Comparison of ENCODE assay signal across 25 mouse cellular contexts in the genomic region with DNA sequence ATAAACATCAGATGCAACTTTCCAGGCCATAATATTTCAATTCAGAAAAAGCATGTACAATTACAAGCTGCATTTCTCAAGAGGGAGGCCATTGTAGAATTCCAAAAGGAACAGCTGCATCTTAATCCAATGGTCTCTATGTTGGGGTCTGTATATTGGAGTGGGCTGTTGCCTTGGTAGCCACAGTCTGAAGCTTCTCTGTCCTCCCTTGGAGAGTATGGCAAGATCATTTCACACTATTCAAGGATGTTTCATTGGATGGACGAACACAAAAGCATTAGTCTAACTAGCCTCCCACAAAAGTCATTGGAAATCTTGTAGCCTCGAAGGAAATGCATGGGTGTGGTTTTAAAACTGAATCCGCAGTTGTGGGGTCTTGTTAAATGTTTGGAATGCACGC.
DNase-seq lines count a peak whose midpoint lies in the region; ATAC-seq and TF ChIP-seq lines count a peak whose summit lies in the region.
"Had no signal": no experiment of that assay in that cellular context is flagged by ENCODE, and none has a peak within 500 bp of the region (broad histone marks: within the 10 kb centered on the region; RNA-seq: fewer than 3 reads in every experiment).

No protein-coding gene starts in this region.

- no peaks in the 10 kb centered on the region for H3K27me3 ChIP-seq in limb, embryonic 13.5 days
- no peaks in the 10 kb centered on the region for H3K27me3 ChIP-seq in limb, embryonic 10.5 days (ENCODE audit: low read depth, poor library complexity, severe bottlenecking)
- no peaks in the 10 kb centered on the region for H3K27me3 ChIP-seq in limb, embryonic 14.5 days (ENCODE audit: control insufficient read depth, insufficient read depth, low read length)
- H3K27me3 ChIP-seq: embryonic facial prominence, embryonic 15.5 days; heart, embryonic 13.5 days; hindbrain, embryonic 12.5 days; hindbrain, embryonic 15.5 days had no signal

- ATAC-seq in limb, embryonic 13.5 days (ENCODE audit: low FRiP score, low read depth) = peak; percentile 64; the same call in 1 of the 2 replicates
- peak; percentile 77 for ATAC-seq in limb, embryonic 14.5 days (ENCODE audit: low FRiP score, low read depth)
- ATAC-seq: activated CD4-positive, CD25-positive, alpha-beta regulatory T cell, adult 4 months; forebrain, embryonic 14.5 days; forebrain, postnatal 0 days had no signal

- no peak overlapping the region for H3K4me3 ChIP-seq in limb, embryonic 13.5 days
- no peak overlapping the region for H3K4me3 ChIP-seq in limb, embryonic 10.5 days
- no peak overlapping the region for H3K4me3 ChIP-seq in limb, embryonic 14.5 days (replicated peaks; ENCODE audit: low read length)
- H3K4me3 ChIP-seq: embryonic facial prominence, embryonic 15.5 days; gastrocnemius, adult 2 months; heart, adult 2 months; heart, embryonic 10.5 days; heart, embryonic 13.5 days; hindbrain, embryonic 12.5 days; hindbrain, embryonic 15.5 days had no signal

- 32% methylated on average over 4 of the region's 4 CpGs for WGBS in limb, embryonic 13.5 days
- 70% methylated on average over 4 of the region's 4 CpGs for WGBS in limb, embryonic 10.5 days
- WGBS in limb, embryonic 14.5 days = 28% methylated on average over 4 of the region's 4 CpGs

- peak; percentile 5 for DNase-seq in embryo, embryonic 10 days (ENCODE audit: low spot score)
- no peak for DNase-seq in embryo, embryonic 9.5 days (ENCODE audit: extremely low spot score)
- no peak for DNase-seq in limb, embryonic 10.5 days (ENCODE audit: low spot score)
- peak; percentile 9 for DNase-seq in brain, embryonic 14.5 days (ENCODE audit: low read depth)
- DNase-seq in limb, embryonic 14.5 days (ENCODE audit: low spot score) = peak; percentile 42
- no peak for DNase-seq in ovary, postnatal 14 days (ENCODE audit: low spot score)
- DNase-seq in adrenal gland, adult (ENCODE audit: inconsistent age in 2 of 2, low spot score in 1 of 2) = no peak
- DNase-seq: adrenal gland, postnatal 10 days; adrenal gland, postnatal 36 days; cerebellum, adult 11 months; cerebellum, adult 2 months; cerebellum, adult 9-11 months; cerebellum, postnatal 25 days; forebrain, postnatal 0 days; gastrocnemius, adult 2 months; gastrocnemius, postnatal 25 days; heart, adult 2 months had no signal

- no peaks in the 10 kb centered on the region for H3K9me3 ChIP-seq in limb, embryonic 13.5 days
- no peaks in the 10 kb centered on the region for H3K9me3 ChIP-seq in limb, embryonic 10.5 days (replicated peaks)
- H3K9me3 ChIP-seq in limb, embryonic 14.5 days (ENCODE audit: control insufficient read depth, low read length) = no peaks in the 10 kb centered on the region
- H3K9me3 ChIP-seq: embryonic facial prominence, embryonic 15.5 days; heart, embryonic 10.5 days; heart, embryonic 13.5 days; hindbrain, embryonic 12.5 days; hindbrain, embryonic 15.5 days had no signal

- H3K4me1 ChIP-seq in limb, embryonic 13.5 days = peaks cover 12% of the 10 kb centered on the region
- peaks cover 17% of the 10 kb centered on the region for H3K4me1 ChIP-seq in limb, embryonic 10.5 days
- H3K4me1 ChIP-seq in limb, embryonic 14.5 days (ENCODE audit: control insufficient read depth, insufficient read depth, low read length) = peaks cover 8% of the 10 kb centered on the region; the same call in 1 of the 2 replicates
- H3K4me1 ChIP-seq: embryonic facial prominence, embryonic 15.5 days; heart, embryonic 10.5 days; heart, embryonic 13.5 days; hindbrain, embryonic 12.5 days; hindbrain, embryonic 15.5 days had no signal

- H3K27ac ChIP-seq in limb, embryonic 13.5 days = no peak overlapping the region
- no peak overlapping the region for H3K27ac ChIP-seq in limb, embryonic 10.5 days
- no peak overlapping the region for H3K27ac ChIP-seq in limb, embryonic 14.5 days (replicated peaks; ENCODE audit: low read depth, low read length)
- H3K27ac ChIP-seq: embryonic facial prominence, embryonic 15.5 days; gastrocnemius, adult 2 months; heart, adult 2 months; heart, embryonic 10.5 days; heart, embryonic 13.5 days; hindbrain, embryonic 12.5 days; hindbrain, embryonic 15.5 days had no signal

- no peak overlapping the region for H3K9ac ChIP-seq in limb, embryonic 13.5 days
- no peak overlapping the region for H3K9ac ChIP-seq in limb, embryonic 14.5 days (ENCODE audit: low read depth, low read length, severe bottlenecking)
- H3K9ac ChIP-seq: embryonic facial prominence, embryonic 15.5 days; forebrain, postnatal 0 days; heart, embryonic 13.5 days; hindbrain, embryonic 12.5 days; hindbrain, embryonic 15.5 days had no signal

- H3K4me2 ChIP-seq in limb, embryonic 13.5 days (replicated peaks) = no peak overlapping the region
- H3K4me2 ChIP-seq in limb, embryonic 14.5 days (replicated peaks; ENCODE audit: low read depth, low read length, severe bottlenecking) = no peak overlapping the region
- H3K4me2 ChIP-seq: embryonic facial prominence, embryonic 15.5 days; heart, embryonic 13.5 days; hindbrain, embryonic 12.5 days; hindbrain, embryonic 15.5 days had no signal

- no peak for TF ChIP-seq CTCF in brain, embryonic 14.5 days (IDR thresholded peaks at IDR 0.05; ENCODE audit: borderline replicate concordance, extremely low read depth, insufficient read depth, insufficient read length)

- no peak for TF ChIP-seq POLR2A in brain, embryonic 14.5 days (IDR thresholded peaks at IDR 0.05; ENCODE audit: borderline replicate concordance, extremely low read depth, insufficient read depth, insufficient read length, poor library complexity, severe bottlenecking)
- no peak for TF ChIP-seq POLR2A in limb, embryonic 14.5 days (IDR thresholded peaks at IDR 0.05; ENCODE audit: borderline replicate concordance, extremely low read depth, insufficient read depth, insufficient read length)

- H3K36me3 ChIP-seq in limb, embryonic 13.5 days = no peaks in the 10 kb centered on the region
- no peaks in the 10 kb centered on the region for H3K36me3 ChIP-seq in limb, embryonic 10.5 days
- no peaks in the 10 kb centered on the region for H3K36me3 ChIP-seq in limb, embryonic 14.5 days (ENCODE audit: control insufficient read depth, insufficient read depth, low read length)
- H3K36me3 ChIP-seq: embryonic facial prominence, embryonic 15.5 days; heart, embryonic 10.5 days; heart, embryonic 13.5 days; hindbrain, embryonic 12.5 days; hindbrain, embryonic 15.5 days had no signal

Comparison
In these comparisons a context has a peak if more than half of its experiments do, and no peak if none do; other contexts are left out.
1. DNase-seq: peak in embryo, embryonic 10 days (single experiment), brain, embryonic 14.5 days (single experiment) and limb, embryonic 14.5 days (single experiment); none in embryo, embryonic 9.5 days (single experiment), limb, embryonic 10.5 days (single experiment), ovary, postnatal 14 days (single experiment) and adrenal gland, adult (0 of 2).